Mouse (Mus musculus) limb, embryonic 15.5 days (tissue): ENCODE measurements around the gene Pakap. TPM values are rescaled to one million over a fixed set of nuclear protein-coding genes. Genes with fewer than 3 reads are reported as not detected.

Experiments used
- ATAC-seq: fragments of 200-750 bp; cut with Nextera tagmentation; 2 replicates; pipeline ENCODE4 v1.8.0; 2017; ENCODE audit warnings: low read depth, moderate TSS enrichment; ENCODE audit not compliant: insufficient number of reproducible peaks, low FRiP score, low TSS enrichment
- H3K27ac ChIP-seq: fragments of 300-500 bp; sonication (generic); 2 replicates; pipeline ENCODE4 v1.5.1; 2015; ENCODE audit warnings: moderate library complexity, mild to moderate bottlenecking, inconsistent platforms
- H3K27me3 ChIP-seq: fragments of 300-500 bp; sonication (generic); 2 replicates; pipeline ENCODE4 v1.6.1; 2015; ENCODE audit warnings: inconsistent platforms
- H3K36me3 ChIP-seq: fragments of 300-500 bp; sonication (generic); 2 replicates; pipeline ENCODE4 v1.6.1; 2015; ENCODE audit warnings: inconsistent platforms
- H3K4me1 ChIP-seq: fragments of 300-500 bp; sonication (generic); 2 replicates; pipeline ENCODE4 v1.6.1; 2015; ENCODE audit warnings: inconsistent platforms
- H3K4me2 ChIP-seq: fragments of 300-500 bp; sonication (generic); 2 replicates; pipeline ENCODE4 v1.6.1; 2015; ENCODE audit warnings: mild to moderate bottlenecking, inconsistent platforms
- H3K4me3 ChIP-seq: fragments of 300-500 bp; sonication (generic); 2 replicates; pipeline ENCODE4 v1.5.1; 2015; ENCODE audit warnings: mild to moderate bottlenecking, inconsistent platforms
- H3K9ac ChIP-seq: fragments of 300-500 bp; sonication (generic); 2 replicates; pipeline ENCODE4 v1.6.1; 2015; ENCODE audit warnings: inconsistent platforms
- H3K9me3 ChIP-seq: fragments of 300-500 bp; sonication (generic); 2 replicates; pipeline ENCODE4 v1.6.1; 2016; ENCODE audit warnings: inconsistent platforms
- WGBS: fragments of 180-500 bp; shearing (Covaris S2); methylation state at CpG from one replicate; pipeline ENCODE4 v1.1.7; 2015; 5-methylcytosine and 5-hydroxymethylcytosine counted together
- polyA plus RNA-seq: library from polyadenylated mRNA; unstranded; fragments of >200 nt; fragmentation: Nextera tagmentation; extraction: Ambion mirVana; gene quantifications from 2 replicates; pipeline ENCODE4 v1.2.1, GENCODE M21; 2015

Gene Pakap
- polyA plus RNA-seq, 1 experiment from 2014 or later, result 30.5 TPM

DNA sequence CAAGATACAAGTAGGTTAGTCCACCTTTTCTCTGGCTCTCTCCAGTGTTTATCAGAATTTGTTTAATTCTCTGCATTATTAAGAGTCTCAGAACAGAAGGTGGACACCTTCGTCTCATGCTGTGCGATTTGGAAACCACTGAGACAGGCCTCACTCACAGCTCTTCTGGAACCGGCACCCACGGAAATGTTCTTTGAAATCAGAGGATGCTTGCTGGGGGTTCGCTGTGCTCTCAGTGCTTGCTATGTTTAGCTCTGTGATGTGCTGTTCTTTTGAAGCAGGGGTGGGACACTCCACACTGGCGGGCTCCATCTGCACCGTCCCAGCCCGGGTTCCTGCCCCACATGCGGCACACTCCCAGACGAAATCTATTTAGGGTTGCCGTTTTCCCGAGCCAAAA is 88.4 kb downstream of the Pakap start:
- no peak overlapping the region for H3K9ac ChIP-seq
- H3K36me3 ChIP-seq, result peaks cover 15% of the 10 kb centered on the region
- H3K27me3 ChIP-seq, result no peaks in the 10 kb centered on the region
- no peak overlapping the region for H3K4me2 ChIP-seq
- H3K4me1 ChIP-seq, result no peaks in the 10 kb centered on the region
- no peak for ATAC-seq
- no peaks in the 10 kb centered on the region for H3K9me3 ChIP-seq
- H3K4me3 ChIP-seq, result no peak overlapping the region
- 85% methylated on average over 12 of the region's 12 CpGs for WGBS
- no peak overlapping the region for H3K27ac ChIP-seq

GRCm38 (mm10) chr4:57656861-57657260 is 88.9 kb downstream of the Pakap start:
- Histone ChIP-seq H3K9me3 (no peaks in the 10 kb centered on the region), H3K4me1 (no peaks in the 10 kb centered on the region), H3K27me3 (no peaks in the 10 kb centered on the region), H3K4me2 (no peak overlapping the region), H3K36me3 (peaks cover 15% of the 10 kb centered on the region), H3K4me3 (no peak overlapping the region), H3K9ac (no peak overlapping the region), H3K27ac (no peak overlapping the region)
- no peak for ATAC-seq
- 85% methylated on average over 3 of the region's 3 CpGs for WGBS

DNA sequence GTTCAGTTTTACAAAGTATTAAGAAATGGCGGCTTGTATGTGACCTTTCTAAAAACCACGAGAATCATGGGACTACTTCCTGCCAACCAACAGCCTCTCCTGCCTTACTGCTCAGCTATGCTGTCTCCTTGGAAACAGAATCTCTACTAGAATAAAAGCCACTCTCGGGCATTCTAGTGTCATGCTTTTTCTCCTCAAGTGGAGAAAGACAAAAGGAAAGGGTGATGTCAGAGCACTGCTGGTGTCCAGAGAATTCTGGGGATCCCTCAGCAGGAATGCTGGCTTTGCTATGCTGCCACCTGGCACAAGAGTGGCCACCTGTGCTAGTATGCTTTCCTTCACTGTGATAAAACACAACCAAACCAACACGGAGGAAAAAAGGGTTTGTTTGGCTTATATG is 92.5 kb downstream of the Pakap start:
- 35% methylated on average over 4 of the region's 4 CpGs for WGBS
- ATAC-seq, result no peak
- Histone ChIP-seq H3K9me3 (no peaks in the 10 kb centered on the region), H3K4me3 (no peak overlapping the region), H3K27ac (no peak overlapping the region), H3K27me3 (no peaks in the 10 kb centered on the region), H3K9ac (no peak overlapping the region), H3K4me2 (no peak overlapping the region), H3K4me1 (no peaks in the 10 kb centered on the region), H3K36me3 (peaks cover 14% of the 10 kb centered on the region)

- no peak for ATAC-seq
- Histone ChIP-seq H3K4me3 (no peak overlapping the region), H3K4me1 (0 out of 2 replicates have a peak, but pooled peaks cover 3% of the 10 kb centered on the region), H3K4me2 (no peak overlapping the region), H3K27ac (no peak overlapping the region), H3K27me3 (no peaks in the 10 kb centered on the region), H3K9me3 (no peaks in the 10 kb centered on the region), H3K9ac (no peak overlapping the region), H3K36me3 (peaks cover 5% of the 10 kb centered on the region; the same call in 1 of the 2 replicates)
- 78% methylated on average over 3 of the region's 3 CpGs for WGBS
Measured at GRCm38 (mm10) chr4:57666101-57666500, 98.1 kb downstream of the Pakap start.

DNA sequence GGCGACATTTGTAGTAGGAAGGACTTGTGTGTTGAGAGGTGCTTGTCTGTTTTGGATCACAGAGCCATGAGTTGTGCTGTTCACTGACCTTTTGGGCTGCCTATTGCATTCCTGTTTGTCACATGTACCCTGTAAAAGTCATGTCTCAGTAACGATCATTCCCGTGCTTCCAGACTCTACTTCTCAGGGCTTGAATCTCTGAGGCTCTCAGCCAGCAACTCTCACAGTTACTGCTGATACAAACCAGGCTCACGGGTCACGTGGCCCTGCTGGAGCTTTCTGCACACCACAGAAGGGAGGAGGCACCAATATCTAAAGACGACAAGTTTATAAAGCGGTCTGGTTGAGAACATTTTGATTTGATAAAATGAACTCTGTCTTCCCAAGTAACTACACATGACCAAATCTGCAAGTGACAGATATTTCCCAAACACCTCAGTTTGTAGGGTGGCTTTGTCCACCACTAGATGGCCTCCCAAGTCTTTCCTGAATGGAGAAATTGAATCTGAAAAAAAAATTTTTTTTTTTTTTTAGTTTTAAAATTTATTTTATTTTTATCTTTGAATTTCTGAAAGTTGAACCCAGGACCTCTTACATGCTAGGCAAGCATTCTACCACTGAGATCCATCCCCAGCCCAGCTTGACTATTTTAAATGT is 103.0 kb downstream of the Pakap start:
- H3K9ac ChIP-seq, result no peak overlapping the region
- H3K9me3 ChIP-seq, result no peaks in the 10 kb centered on the region
- ATAC-seq, result no peak
- no peak overlapping the region for H3K27ac ChIP-seq
- no peaks in the 10 kb centered on the region for H3K27me3 ChIP-seq
- H3K36me3 ChIP-seq, result no peaks in the 10 kb centered on the region
- WGBS, result 33% methylated on average over 7 of the region's 7 CpGs
- no peak overlapping the region for H3K4me2 ChIP-seq
- H3K4me3 ChIP-seq, result no peak overlapping the region
- peaks cover 33% of the 10 kb centered on the region for H3K4me1 ChIP-seq

- ATAC-seq, result no peak
- peaks cover 33% of the 10 kb centered on the region for H3K4me1 ChIP-seq
- WGBS, result 78% methylated on average over 4 of the region's 4 CpGs
- H3K27me3 ChIP-seq, result no peaks in the 10 kb centered on the region
- no peak overlapping the region for H3K27ac ChIP-seq
- no peaks in the 10 kb centered on the region for H3K9me3 ChIP-seq
- H3K36me3 ChIP-seq, result no peaks in the 10 kb centered on the region
- no peak overlapping the region for H3K9ac ChIP-seq
- H3K4me3 ChIP-seq, result no peak overlapping the region
- H3K4me2 ChIP-seq, result no peak overlapping the region
Measured at GRCm38 (mm10) chr4:57672541-57672940, 104.6 kb downstream of the Pakap start.

- Histone ChIP-seq H3K36me3 (0 out of 2 replicates have a peak, but pooled peaks cover 3% of the 10 kb centered on the region), H3K27me3 (no peaks in the 10 kb centered on the region), H3K4me2 (peak overlapping the region; percentile 38), H3K27ac (peak overlapping the region; percentile 47; the same call in 1 of the 2 replicates), H3K9ac (no peak overlapping the region), H3K4me3 (no peak overlapping the region), H3K9me3 (no peaks in the 10 kb centered on the region), H3K4me1 (peaks cover 33% of the 10 kb centered on the region)
- no peak for ATAC-seq
- 11% methylated on average over 12 of the region's 12 CpGs for WGBS
Measured at GRCm38 (mm10) chr4:57672996-57673906, 105.3 kb downstream of the Pakap start.

- Histone ChIP-seq H3K9ac (no peak overlapping the region), H3K4me2 (no peak overlapping the region), H3K27me3 (no peaks in the 10 kb centered on the region), H3K27ac (peak overlapping the region; percentile 61; the same call in 1 of the 2 replicates), H3K9me3 (no peaks in the 10 kb centered on the region), H3K36me3 (0 out of 2 replicates have a peak, but pooled peaks cover 4% of the 10 kb centered on the region), H3K4me1 (peaks cover 33% of the 10 kb centered on the region), H3K4me3 (no peak overlapping the region)
- ATAC-seq, result no peak
- 61% methylated on average over 7 of the region's 7 CpGs for WGBS
Measured at GRCm38 (mm10) chr4:57674351-57674750, 106.4 kb downstream of the Pakap start.

DNA sequence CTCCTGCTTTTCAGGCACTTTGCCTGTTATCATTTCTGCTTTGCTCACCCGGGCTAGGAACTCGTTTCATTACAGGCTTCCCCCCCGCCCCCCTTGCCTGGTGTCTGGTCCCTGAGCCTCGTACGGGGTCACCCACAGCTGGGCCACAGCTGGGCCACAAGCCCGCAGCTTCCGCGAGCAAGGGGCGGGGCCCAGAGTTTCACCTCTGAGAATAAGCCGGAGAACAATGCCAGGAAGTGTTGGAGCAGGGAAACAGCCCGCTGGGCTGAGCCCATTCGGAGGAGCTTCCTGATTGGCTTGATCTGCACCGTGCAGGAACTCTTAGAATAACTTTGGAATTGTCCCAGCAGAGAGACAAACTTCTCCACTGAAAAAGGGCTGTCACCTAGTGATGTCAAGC is 107.4 kb downstream of the Pakap start:
- Histone ChIP-seq H3K4me3 (peak overlapping the region; percentile 29), H3K27me3 (no peaks in the 10 kb centered on the region), H3K36me3 (0 out of 2 replicates have a peak, but pooled peaks cover 4% of the 10 kb centered on the region), H3K4me1 (peaks cover 33% of the 10 kb centered on the region), H3K4me2 (peak overlapping the region; percentile 51), H3K9me3 (no peaks in the 10 kb centered on the region), H3K27ac (peak overlapping the region; percentile 61), H3K9ac (no peak overlapping the region)
- peak; percentile 77 for ATAC-seq
- WGBS, result 3% methylated on average over 13 of the region's 13 CpGs

GRCm38 (mm10) chr4:57677916-57678315 is 109.9 kb downstream of the Pakap start:
- Histone ChIP-seq H3K4me2 (no peak overlapping the region), H3K9me3 (no peaks in the 10 kb centered on the region), H3K9ac (no peak overlapping the region), H3K27me3 (no peaks in the 10 kb centered on the region), H3K27ac (no peak overlapping the region), H3K4me1 (peaks cover 34% of the 10 kb centered on the region), H3K4me3 (no peak overlapping the region), H3K36me3 (0 out of 2 replicates have a peak, but pooled peaks cover 4% of the 10 kb centered on the region)
- WGBS, result 80% methylated on average over 12 of the region's 12 CpGs
- no peak for ATAC-seq

- peaks cover 23% of the 10 kb centered on the region for H3K4me1 ChIP-seq
- H3K9ac ChIP-seq, result no peak overlapping the region
- H3K4me2 ChIP-seq, result no peak overlapping the region
- no peak overlapping the region for H3K4me3 ChIP-seq
- 86% methylated on average over 9 of the region's 9 CpGs for WGBS
- ATAC-seq, result no peak
- H3K27ac ChIP-seq, result no peak overlapping the region
- H3K36me3 ChIP-seq, result 0 out of 2 replicates have a peak, but pooled peaks cover 4% of the 10 kb centered on the region
- H3K27me3 ChIP-seq, result no peaks in the 10 kb centered on the region
- no peaks in the 10 kb centered on the region for H3K9me3 ChIP-seq
Measured at GRCm38 (mm10) chr4:57678991-57679457, 111.0 kb downstream of the Pakap start.

GRCm38 (mm10) chr4:57680186-57680585 is 112.2 kb downstream of the Pakap start:
- Histone ChIP-seq H3K9ac (no peak overlapping the region), H3K27me3 (no peaks in the 10 kb centered on the region), H3K27ac (no peak overlapping the region), H3K4me1 (peaks cover 13% of the 10 kb centered on the region), H3K4me3 (no peak overlapping the region), H3K36me3 (0 out of 2 replicates have a peak, but pooled peaks cover 4% of the 10 kb centered on the region), H3K9me3 (no peaks in the 10 kb centered on the region), H3K4me2 (no peak overlapping the region)
- 69% methylated on average over 12 of the region's 12 CpGs for whole genome bisulfite sequencing
- ATAC-seq, result no peak
